Mouse (Mus musculus) liver, embryonic 14.5 days (tissue): ENCODE results near the gene Anp32a.

Experiments used
- CTCF ChIP-seq: IDR thresholded peaks from 2 replicates; pipeline ENCODE4 v1.5.1; 2016; ENCODE audit warnings: antibody characterized with exemption, low read depth, control low read depth
- EP300 ChIP-seq: IDR thresholded peaks from 2 replicates; pipeline ENCODE4 v1.6.1; 2016; ENCODE audit warnings: antibody characterized with exemption, low read depth

- TF ChIP-seq EP300 = no peak
- TF ChIP-seq CTCF = no peak
These were observed 24.4 kb downstream of the Anp32a start for GRCm38 (mm10) chr9:62365326-62366080.
